Mouse (Mus musculus) thymus, adult 2 months (tissue): ENCODE results near the gene Gm11627. TPM values are rescaled to one million over a fixed set of nuclear protein-coding genes. Genes with fewer than 3 reads are reported as not detected.

Source experiments
- DNase-seq: peaks from one replicate; pipeline ENCODE4 v3.0.0; 2021
- H3K27ac ChIP-seq: fragments of 200-500 bp; 2 replicates; pipeline ENCODE4 v1.5.1; 2012; ENCODE audit warnings: low read length, control low read depth; ENCODE audit not compliant: control insufficient read depth, insufficient read depth
- H3K27me3 ChIP-seq: fragments of 200-500 bp; 2 replicates; pipeline ENCODE4 v1.6.1; 2012; ENCODE audit warnings: mild to moderate bottlenecking, low read length, moderate library complexity, mixed read lengths; ENCODE audit not compliant: control insufficient read depth, insufficient read depth
- H3K36me3 ChIP-seq: fragments of 200-500 bp; 2 replicates; pipeline ENCODE4 v1.6.1; 2012; ENCODE audit warnings: mild to moderate bottlenecking, low read length, moderate library complexity; ENCODE audit not compliant: control insufficient read depth, insufficient read depth
- H3K4me1 ChIP-seq: fragments of 200-500 bp; replicated peaks from 2 replicates; pipeline ENCODE4 v1.6.1; 2012; ENCODE audit warnings: low read length; ENCODE audit not compliant: control insufficient read depth, insufficient read depth
- H3K4me3 ChIP-seq: fragments of 200-500 bp; 2 replicates; pipeline ENCODE4 v1.5.1; 2012; ENCODE audit warnings: mild to moderate bottlenecking, low read length, control low read depth, moderate library complexity; ENCODE audit not compliant: control insufficient read depth, insufficient read depth
- CTCF ChIP-seq: fragments of 200-500 bp; IDR thresholded peaks from 2 replicates; pipeline ENCODE4 v1.5.1; 2012; ENCODE audit warnings: mild to moderate bottlenecking, control low read depth, low read length, moderate library complexity, borderline replicate concordance; ENCODE audit not compliant: control insufficient read depth, poor library complexity, insufficient read depth; ENCODE audit errors: extremely low read depth
- POLR2A ChIP-seq: fragments of 200-500 bp; IDR thresholded peaks from 2 replicates; pipeline ENCODE4 v1.6.1; 2012; ENCODE audit warnings: mild to moderate bottlenecking, low read length, control low read depth, moderate library complexity; ENCODE audit not compliant: control insufficient read depth, poor library complexity, insufficient read depth; ENCODE audit errors: extremely low read depth
- WGBS: fragments of 180-500 bp; shearing (Covaris S2); methylation state at CpG from one replicate; pipeline ENCODE4 v1.1.7; 2018; 5-methylcytosine and 5-hydroxymethylcytosine counted together
- polyA plus RNA-seq: library from polyadenylated mRNA; depleted of rRNA; stranded (reverse); fragments of >200 nt; gene quantifications from 2 replicates; pipeline ENCODE4 v1.2.3, GENCODE M21; 2012; rRNA removed

Gene Gm11627
- polyA plus RNA-seq = 0.71 TPM in 1 of 2 replicates, not detected in the other

DNA sequence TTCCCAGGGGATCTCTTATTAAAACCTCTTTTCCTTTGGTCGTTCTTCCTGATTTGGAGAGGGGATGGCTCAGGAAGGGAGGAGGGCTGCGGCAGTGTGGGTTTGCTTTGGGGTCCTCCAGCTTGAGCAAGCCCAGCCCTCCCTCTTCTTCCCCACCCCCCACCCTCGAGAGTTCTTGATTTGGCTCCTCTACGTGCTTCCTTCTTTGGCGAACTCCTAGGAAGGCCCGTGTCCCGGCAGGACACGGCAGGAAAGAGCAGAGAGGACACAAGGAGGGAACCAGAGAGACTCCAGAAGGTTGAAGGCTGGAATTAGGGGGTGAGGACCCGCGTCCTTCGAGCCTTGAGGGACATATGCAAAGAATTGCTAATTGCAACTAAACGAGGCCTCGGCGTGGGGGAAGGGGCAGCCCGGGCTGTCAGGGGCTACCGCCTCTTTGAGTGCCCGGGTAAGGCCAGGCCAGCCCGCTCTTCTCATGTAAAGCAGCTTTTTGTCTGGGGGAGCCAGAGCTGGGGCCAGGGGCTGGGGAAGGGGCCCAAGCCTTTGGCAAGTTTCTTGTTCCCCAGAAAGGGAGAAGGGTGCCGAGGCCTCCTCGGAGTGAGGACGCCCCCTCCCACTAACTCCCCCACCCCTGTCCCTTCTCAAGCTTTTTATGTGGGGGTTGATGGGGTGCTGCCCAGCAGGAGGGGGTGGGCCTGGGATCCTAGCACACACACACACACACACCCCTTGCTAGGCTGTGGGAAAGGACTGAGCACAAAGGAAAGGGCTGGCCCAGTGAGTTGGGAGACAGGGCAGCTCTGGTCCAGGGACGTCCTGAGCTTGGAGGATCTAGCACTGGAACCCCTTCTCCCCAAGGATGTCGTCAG is at the start of gene Gm11627:
Gene Gm11627, minus strand, starts transcription at position 297 of the 869 bp plus-strand sequence.
- H3K27ac ChIP-seq = no peak within 1 kb of the TSS
- WGBS = 39% methylated on average over 23 of the region's 23 CpGs
- DNase-seq = no peak

DNA sequence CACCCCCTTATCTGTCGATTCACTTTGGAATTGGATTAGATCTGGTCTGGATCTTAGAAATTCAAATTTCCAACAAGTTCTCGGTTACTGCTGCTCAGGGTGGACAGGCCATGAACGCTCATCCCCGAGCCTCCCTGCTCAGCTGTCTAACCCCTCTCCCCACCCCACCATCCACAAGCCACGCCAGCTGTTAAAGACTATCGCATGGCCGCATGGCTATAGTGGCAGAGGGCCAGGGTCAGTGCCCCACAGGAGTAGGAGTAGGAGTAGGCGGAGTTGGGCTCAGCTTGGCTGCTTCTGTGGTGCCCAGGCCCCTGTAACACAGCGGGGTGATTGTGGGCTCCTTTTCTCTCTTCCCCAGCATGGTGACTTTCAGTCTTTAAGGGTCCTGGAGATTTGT is 49.3 kb upstream of the Gm11627 start:
- Histone ChIP-seq H3K4me3 (no peak overlapping the region), H3K27ac (no peak overlapping the region), H3K4me1 (no peaks in the 10 kb centered on the region), H3K36me3 (no peaks in the 10 kb centered on the region), H3K27me3 (no peaks in the 10 kb centered on the region)
- WGBS = 91% methylated on average over 9 of the region's 9 CpGs
- no peak for DNase-seq
- TF ChIP-seq CTCF (no peak), POLR2A (no peak)

More for the DNA sequence above, at the start of gene Gm11627:
- no peak for TF ChIP-seq POLR2A
- TF ChIP-seq CTCF = no peak
- no peaks in the 10 kb centered on the region for H3K4me1 ChIP-seq
- H3K4me3 ChIP-seq = no peak within 1 kb of the TSS
- H3K27me3 ChIP-seq = no peaks in the 10 kb centered on the region; the same call in 1 of the 2 replicates
- no peaks in the 10 kb centered on the region for H3K36me3 ChIP-seq

DNA sequence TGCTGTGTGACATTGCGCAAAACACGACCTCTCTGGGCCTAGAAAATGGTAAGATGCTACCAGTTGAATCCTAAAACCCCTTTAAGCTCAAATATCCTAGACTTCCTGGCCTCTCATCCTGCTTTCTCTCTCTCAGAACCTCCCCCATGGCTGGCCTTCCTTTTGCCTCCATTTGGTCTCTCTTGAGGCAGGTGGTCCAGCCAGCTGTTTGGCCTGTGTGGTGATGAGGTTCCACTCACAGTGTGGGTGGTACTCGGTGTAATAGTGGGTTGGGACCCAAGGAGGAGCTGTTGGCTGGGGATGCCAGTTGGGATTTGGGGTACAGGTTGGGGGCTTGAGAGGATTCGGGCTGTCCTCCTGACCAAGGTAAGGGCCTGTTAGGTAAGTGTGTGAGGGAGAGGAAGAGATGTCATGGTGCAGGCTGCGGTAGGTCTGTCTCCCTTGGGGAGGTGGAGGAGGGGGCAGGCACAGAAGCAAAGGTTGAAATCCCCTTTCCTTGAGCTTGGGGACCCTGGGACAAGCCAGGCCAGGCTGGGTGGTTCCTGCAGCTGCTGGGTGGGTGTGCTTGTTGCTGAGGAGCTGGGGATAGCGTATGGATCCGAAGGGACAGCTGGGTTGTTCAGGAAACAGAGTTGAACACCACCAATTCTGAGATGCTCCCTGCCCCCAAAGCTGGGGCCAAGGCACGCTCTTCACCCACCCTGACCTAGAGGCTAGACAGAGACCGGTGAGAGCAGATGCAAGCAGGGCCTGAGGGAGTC is 48.1 kb upstream of the Gm11627 start:
- Histone ChIP-seq H3K27ac (no peak overlapping the region), H3K4me3 (no peak overlapping the region), H3K4me1 (no peaks in the 10 kb centered on the region), H3K27me3 (no peaks in the 10 kb centered on the region), H3K36me3 (no peaks in the 10 kb centered on the region)
- no peak for DNase-seq
- TF ChIP-seq POLR2A (no peak), CTCF (no peak)
- WGBS = 90% methylated on average over 9 of the region's 9 CpGs

DNA sequence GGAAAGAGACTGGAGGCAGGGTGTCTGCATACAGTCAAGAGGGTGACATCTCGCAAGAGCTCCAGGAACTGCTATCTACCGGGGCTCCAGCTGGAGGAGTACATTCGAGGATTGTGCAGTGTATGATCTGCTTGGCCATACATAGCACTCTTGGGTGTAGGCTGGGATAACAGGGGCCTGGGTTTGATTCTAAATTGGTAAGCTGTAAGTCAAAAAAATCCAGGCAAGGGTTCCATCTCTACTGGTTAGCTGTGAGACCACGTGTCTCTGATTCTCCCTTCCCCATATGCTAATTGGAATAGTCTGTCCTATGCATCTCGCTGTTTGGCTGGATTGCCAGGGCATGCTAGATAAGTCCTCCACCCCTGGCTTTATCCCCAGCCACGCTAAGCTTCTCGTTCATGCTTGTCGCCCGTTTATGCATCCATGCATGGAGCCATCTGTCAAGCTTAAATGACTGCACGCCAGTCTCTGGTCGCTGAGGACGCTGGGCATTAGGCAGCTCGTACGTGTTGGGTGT is 45.7 kb upstream of the Gm11627 start:
- no peak for TF ChIP-seq CTCF
- no peak for TF ChIP-seq POLR2A
- DNase-seq = no peak
- 91% methylated on average over 14 of the region's 14 CpGs for WGBS
- no peak overlapping the region for H3K27ac ChIP-seq
- no peaks in the 10 kb centered on the region for H3K4me1 ChIP-seq
- no peaks in the 10 kb centered on the region for H3K27me3 ChIP-seq
- no peak overlapping the region for H3K4me3 ChIP-seq
- no peaks in the 10 kb centered on the region for H3K36me3 ChIP-seq

DNA sequence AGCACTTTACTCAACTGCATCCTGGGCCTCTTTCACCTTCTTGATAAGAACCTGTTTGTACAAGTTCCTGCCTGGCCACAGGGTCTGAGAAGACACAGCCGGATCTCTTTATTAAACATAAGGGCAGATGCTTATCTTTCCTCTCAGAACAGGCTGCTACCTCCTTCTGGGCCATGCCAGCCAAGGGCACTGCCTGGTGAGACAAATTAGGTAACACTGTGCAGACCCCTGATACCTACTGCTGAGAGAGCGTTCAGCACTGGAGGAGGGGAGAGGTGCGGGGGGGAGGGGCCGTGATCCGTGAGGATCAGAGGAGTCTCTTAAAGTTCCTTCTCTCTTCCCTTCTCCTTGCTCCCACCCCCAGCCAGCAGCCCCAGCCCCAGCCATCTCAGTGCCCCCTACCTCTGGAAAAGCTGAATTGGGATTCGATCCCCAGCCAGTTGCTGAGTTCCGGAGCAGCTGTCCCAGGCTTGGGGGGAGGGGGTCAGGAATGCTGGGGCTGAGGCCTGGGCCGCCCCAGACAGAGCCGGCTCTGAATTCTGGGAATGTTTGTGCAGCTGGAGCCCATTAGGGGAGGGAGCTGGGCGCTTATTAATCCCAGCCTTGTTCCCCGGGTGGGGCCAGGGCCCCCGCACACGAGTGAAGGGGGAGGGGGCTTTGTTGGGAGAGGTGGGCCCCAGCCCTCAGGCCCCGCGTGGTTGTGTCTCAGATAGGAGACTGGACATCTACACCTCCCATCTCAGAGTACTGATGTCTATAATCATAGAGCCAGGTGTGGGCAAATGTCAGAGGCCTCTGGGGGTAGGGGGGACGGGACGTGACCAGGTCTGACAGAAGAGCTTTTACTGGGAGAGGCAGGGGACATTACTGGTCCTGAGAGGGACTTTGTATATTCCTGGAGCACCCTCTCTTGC is 44.9 kb upstream of the Gm11627 start:
- H3K4me3 ChIP-seq = no peak overlapping the region
- no peak for DNase-seq
- TF ChIP-seq POLR2A = no peak
- TF ChIP-seq CTCF = no peak
- H3K27ac ChIP-seq = no peak overlapping the region
- WGBS = 73% methylated on average over 17 of the region's 17 CpGs
- H3K36me3 ChIP-seq = no peaks in the 10 kb centered on the region
- no peaks in the 10 kb centered on the region for H3K4me1 ChIP-seq
- no peaks in the 10 kb centered on the region for H3K27me3 ChIP-seq

DNA sequence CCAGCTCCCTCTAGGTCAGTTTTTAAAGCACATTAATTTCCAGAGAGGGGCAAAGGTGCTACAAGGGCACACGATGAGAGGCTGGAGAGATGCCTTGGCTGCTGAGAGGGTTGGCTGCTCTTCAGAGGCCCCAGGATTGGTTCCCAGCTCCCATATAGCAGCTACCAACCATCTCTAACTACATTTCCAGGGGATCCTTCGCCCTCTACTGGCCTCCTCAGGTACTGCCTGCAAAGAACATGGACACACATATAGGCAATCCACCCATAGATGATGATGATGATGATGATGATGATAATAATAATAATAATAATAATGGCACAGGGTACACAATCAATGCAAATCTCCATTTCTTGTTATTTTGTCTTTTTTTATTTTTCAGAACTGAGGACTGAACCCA is 40.2 kb upstream of the Gm11627 start:
- H3K4me1 ChIP-seq = no peaks in the 10 kb centered on the region
- WGBS = 64% methylated on average over 2 of the region's 2 CpGs
- TF ChIP-seq CTCF (no peak), POLR2A (no peak)
- H3K27me3 ChIP-seq = no peaks in the 10 kb centered on the region
- no peak overlapping the region for H3K27ac ChIP-seq
- H3K4me3 ChIP-seq = no peak overlapping the region
- no peak for DNase-seq
- no peaks in the 10 kb centered on the region for H3K36me3 ChIP-seq
